Mouse (Mus musculus): ENCODE results near the gene Plekhh3. TPM values are rescaled to one million over a fixed set of nuclear protein-coding genes. Genes with fewer than 3 reads are reported as not detected.

The Plekhh3 gene
- polyA plus RNA-seq, 1 experiment from 2014 or later, result 12.8 TPM

DNA sequence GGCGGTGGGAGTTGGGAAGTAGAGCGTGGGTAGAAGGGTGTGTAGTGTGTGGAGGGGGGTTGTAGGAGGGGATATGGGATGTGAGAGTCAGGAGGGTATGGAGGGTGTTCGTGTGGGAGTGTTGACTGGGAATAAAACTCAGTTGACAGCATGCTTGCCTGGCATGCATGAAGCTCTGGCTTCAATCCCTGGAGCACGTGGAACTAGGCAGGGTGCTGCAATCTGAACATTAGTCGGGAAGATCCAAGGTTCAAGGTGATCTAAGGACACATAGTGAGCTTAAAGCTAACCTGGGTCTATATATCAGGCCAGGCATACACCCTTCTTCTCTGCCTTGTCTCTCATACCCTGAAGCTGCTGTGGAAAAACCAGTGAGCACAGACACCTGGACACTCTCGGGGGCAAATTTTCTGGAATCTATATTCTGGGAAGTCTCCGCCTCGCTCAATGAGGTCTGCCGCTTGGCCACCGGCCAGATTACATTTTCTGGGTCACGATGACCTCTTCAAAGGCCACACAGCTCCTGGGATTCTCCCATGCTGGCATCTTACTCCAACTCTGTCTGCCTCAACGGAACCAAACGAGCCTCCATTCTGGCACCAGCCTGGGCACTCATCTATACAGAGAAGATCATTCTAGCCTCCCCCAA, 36.8 kb downstream of the Plekhh3 start:
- Histone ChIP-seq H3K4me2 (ENCODE audit: low read length) (no peak overlapping the region), H3K27me3 (ENCODE audit: control insufficient read depth, insufficient read depth, low read length) (no peaks in the 10 kb centered on the region), H3K4me3 (ENCODE audit: control insufficient read depth in 1 of 2, insufficient read depth in 1 of 2, low read depth in 1 of 2, low read length in 2 of 2) (no peak overlapping the region), H3K4me1 (ENCODE audit: control insufficient read depth in 2 of 2, insufficient read depth in 2 of 2, low read length in 2 of 2) (peaks cover 17 to 23% of the 10 kb centered on the region in 2 experiments; a peak in 3 of 4 replicates), H3K36me3 (ENCODE audit: control insufficient read depth, insufficient read depth, low read length) (no peaks in the 10 kb centered on the region), H3K9me3 (ENCODE audit: control insufficient read depth, low read length) (no peaks in the 10 kb centered on the region), H3K9ac (ENCODE audit: low read length) (peak overlapping the region; percentile 14; the same call in 1 of the 2 replicates), H3K27ac (replicated peaks in 1 of 2; ENCODE audit: control insufficient read depth in 1 of 2, insufficient read depth in 1 of 2, low read depth in 2 of 2, low read length in 2 of 2) (no peak overlapping the region)
- WGBS, result 54% methylated on average over 13 of the region's 13 CpGs
- no peak for ATAC-seq (ENCODE audit: insufficient number of reproducible peaks, insufficient read depth, low FRiP score, low read depth)

DNA sequence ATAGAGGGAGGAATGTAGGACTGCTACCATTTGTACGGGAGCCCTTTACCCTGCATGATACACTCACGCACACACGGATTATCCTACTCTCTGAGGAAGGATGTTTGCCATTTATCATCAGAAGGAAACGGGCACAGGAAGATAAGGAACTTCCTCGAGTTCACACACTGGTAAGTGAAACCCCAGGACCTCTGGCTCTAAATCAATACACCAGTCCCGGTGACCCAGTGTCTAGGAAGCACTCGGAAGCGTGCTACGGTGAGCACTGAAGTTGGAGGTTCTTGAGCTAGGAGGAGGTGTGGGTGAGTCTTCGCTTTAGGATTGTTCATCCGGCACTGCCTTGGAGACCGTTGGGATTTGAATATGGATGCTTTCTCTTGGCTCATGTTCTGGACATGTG, 38.1 kb downstream of the Plekhh3 start:
- no peaks in the 10 kb centered on the region for H3K36me3 ChIP-seq (ENCODE audit: control insufficient read depth, insufficient read depth, low read length)
- H3K27me3 ChIP-seq (ENCODE audit: control insufficient read depth, insufficient read depth, low read length), result no peaks in the 10 kb centered on the region
- peaks cover 13 to 19% of the 10 kb centered on the region in 2 experiments; a peak in 3 of 4 replicates for H3K4me1 ChIP-seq (ENCODE audit: control insufficient read depth in 2 of 2, insufficient read depth in 2 of 2, low read length in 2 of 2)
- no peak overlapping the region for H3K4me3 ChIP-seq (ENCODE audit: control insufficient read depth in 1 of 2, insufficient read depth in 1 of 2, low read depth in 1 of 2, low read length in 2 of 2)
- H3K27ac ChIP-seq (replicated peaks in 1 of 2; ENCODE audit: control insufficient read depth in 1 of 2, insufficient read depth in 1 of 2, low read depth in 2 of 2, low read length in 2 of 2), result no peak overlapping the region
- ATAC-seq (ENCODE audit: insufficient number of reproducible peaks, insufficient read depth, low FRiP score, low read depth), result no peak
- H3K9me3 ChIP-seq (ENCODE audit: control insufficient read depth, low read length), result no peaks in the 10 kb centered on the region
- no peak overlapping the region for H3K4me2 ChIP-seq (ENCODE audit: low read length)
- H3K9ac ChIP-seq (ENCODE audit: low read length), result no peak overlapping the region
- WGBS, result 49% methylated on average over 12 of the region's 12 CpGs

DNA sequence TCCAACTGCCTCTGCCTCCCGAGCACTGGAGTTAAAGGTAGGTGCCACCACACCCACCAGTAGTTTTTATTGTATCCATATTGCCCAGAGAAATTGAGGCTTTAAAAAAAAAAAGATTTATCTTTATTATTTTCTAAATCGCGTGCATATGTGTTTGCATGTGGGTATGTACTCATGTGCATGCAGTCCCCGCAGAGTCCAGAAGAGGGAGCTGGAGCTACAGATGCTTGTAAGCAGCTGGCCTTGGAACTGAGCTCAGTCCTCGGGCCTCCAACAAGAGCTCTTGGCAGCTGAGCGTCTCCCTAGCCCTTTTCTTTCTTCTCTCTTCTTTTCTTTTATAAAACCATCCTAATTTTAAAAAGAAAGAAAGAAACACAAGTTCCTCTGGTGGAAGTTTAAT, 39.5 kb downstream of the Plekhh3 start:
- Histone ChIP-seq H3K9me3 (ENCODE audit: control insufficient read depth, low read length) (no peaks in the 10 kb centered on the region), H3K4me1 (ENCODE audit: control insufficient read depth in 2 of 2, insufficient read depth in 2 of 2, low read length in 2 of 2) (peaks cover 13 to 19% of the 10 kb centered on the region in 2 experiments; a peak in 3 of 4 replicates), H3K9ac (ENCODE audit: low read length) (no peak overlapping the region), H3K36me3 (ENCODE audit: control insufficient read depth, insufficient read depth, low read length) (peaks cover 4% of the 10 kb centered on the region), H3K27ac (replicated peaks in 1 of 2; ENCODE audit: control insufficient read depth in 1 of 2, insufficient read depth in 1 of 2, low read depth in 2 of 2, low read length in 2 of 2) (no peak overlapping the region), H3K27me3 (ENCODE audit: control insufficient read depth, insufficient read depth, low read length) (no peaks in the 10 kb centered on the region), H3K4me2 (ENCODE audit: low read length) (no peak overlapping the region), H3K4me3 (ENCODE audit: control insufficient read depth in 1 of 2, insufficient read depth in 1 of 2, low read depth in 1 of 2, low read length in 2 of 2) (no peak overlapping the region)
- WGBS, result 83% methylated on average over 6 of the region's 6 CpGs
- no peak for ATAC-seq (ENCODE audit: insufficient number of reproducible peaks, insufficient read depth, low FRiP score, low read depth)

DNA sequence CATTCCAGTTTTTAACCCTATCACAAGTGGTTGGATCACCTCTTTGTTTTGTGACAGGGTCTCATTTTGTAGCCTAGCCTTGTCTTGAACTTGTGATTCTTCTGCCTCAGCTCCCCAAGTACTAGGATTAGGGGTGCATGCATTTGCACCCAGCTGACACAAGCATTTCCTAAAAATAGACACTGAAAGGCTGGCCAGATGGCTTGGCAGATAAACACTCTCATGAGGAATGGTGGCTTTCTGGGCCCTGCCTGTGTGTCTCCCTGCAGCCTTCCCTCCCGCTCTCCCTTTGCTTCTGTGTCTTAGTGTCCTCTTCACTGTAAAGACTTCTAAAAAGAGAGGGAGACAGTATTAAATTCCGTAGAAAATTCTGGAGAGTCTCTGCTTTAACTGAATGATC, 40.0 kb downstream of the Plekhh3 start:
- H3K27ac ChIP-seq (replicated peaks in 1 of 2; ENCODE audit: control insufficient read depth in 1 of 2, insufficient read depth in 1 of 2, low read depth in 2 of 2, low read length in 2 of 2), result peak overlapping the region in 1 of 2 experiments; percentile 79; a peak in 2 of 4 replicates
- no peak overlapping the region for H3K4me3 ChIP-seq (ENCODE audit: control insufficient read depth in 1 of 2, insufficient read depth in 1 of 2, low read depth in 1 of 2, low read length in 2 of 2)
- no peak overlapping the region for H3K4me2 ChIP-seq (ENCODE audit: low read length)
- peaks cover 9% of the 10 kb centered on the region for H3K36me3 ChIP-seq (ENCODE audit: control insufficient read depth, insufficient read depth, low read length)
- H3K4me1 ChIP-seq (ENCODE audit: control insufficient read depth in 2 of 2, insufficient read depth in 2 of 2, low read length in 2 of 2), result peaks cover 13 to 19% of the 10 kb centered on the region in 2 experiments; a peak in 3 of 4 replicates
- H3K9ac ChIP-seq (ENCODE audit: low read length), result no peak overlapping the region
- 87% methylated on average over 2 of the region's 2 CpGs for WGBS
- ATAC-seq (ENCODE audit: insufficient number of reproducible peaks, insufficient read depth, low FRiP score, low read depth), result no peak
- no peaks in the 10 kb centered on the region for H3K9me3 ChIP-seq (ENCODE audit: control insufficient read depth, low read length)
- H3K27me3 ChIP-seq (ENCODE audit: control insufficient read depth, insufficient read depth, low read length), result no peaks in the 10 kb centered on the region

DNA sequence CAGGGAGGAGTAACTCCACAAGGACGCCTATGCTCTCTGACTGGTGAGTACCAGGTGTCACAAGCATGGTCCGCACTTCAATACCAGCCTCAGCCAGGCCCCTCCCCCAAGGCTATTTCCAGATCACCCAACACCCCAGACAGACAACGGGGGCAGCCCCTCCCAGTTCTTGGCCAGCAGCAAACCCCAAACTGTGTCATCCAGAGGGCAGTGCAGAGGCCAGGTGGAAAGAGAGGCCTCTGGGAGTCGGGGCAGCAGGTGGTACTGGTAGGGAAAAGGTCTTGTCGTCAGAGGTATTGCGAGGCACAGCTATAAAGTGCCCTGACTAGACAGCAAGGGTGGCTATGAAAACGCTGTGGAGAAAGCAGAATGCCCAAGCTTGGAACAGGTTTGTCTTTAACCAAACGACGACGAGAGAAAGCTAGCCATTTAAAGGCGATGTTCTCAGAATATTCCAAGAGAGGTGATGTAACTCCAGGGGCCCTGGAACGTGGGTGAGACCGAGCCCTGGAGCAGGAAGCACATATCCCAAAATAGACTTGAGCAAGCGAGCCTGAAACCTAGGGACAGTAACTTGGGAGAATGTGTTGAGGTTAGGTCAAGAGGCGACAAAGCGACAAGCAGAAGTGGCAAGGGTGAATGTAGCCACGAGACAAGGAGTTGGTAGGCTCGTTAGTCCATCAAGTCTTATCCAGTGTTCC, 40.9 kb downstream of the Plekhh3 start:
- H3K4me2 ChIP-seq (ENCODE audit: low read length), result peak overlapping the region; percentile 28
- H3K9ac ChIP-seq (ENCODE audit: low read length), result 0 out of 2 replicates have a peak overlapping the region, but pooled peaks have one; percentile 4
- WGBS, result 14% methylated on average over 18 of the region's 18 CpGs
- no peak overlapping the region for H3K4me3 ChIP-seq (ENCODE audit: control insufficient read depth in 1 of 2, insufficient read depth in 1 of 2, low read depth in 1 of 2, low read length in 2 of 2)
- H3K36me3 ChIP-seq (ENCODE audit: control insufficient read depth, insufficient read depth, low read length), result peaks cover 19% of the 10 kb centered on the region
- peak overlapping the region; percentile 79 to 90 for H3K27ac ChIP-seq (replicated peaks in 1 of 2; ENCODE audit: control insufficient read depth in 1 of 2, insufficient read depth in 1 of 2, low read depth in 2 of 2, low read length in 2 of 2)
- H3K27me3 ChIP-seq (ENCODE audit: control insufficient read depth, insufficient read depth, low read length), result no peaks in the 10 kb centered on the region
- H3K9me3 ChIP-seq (ENCODE audit: control insufficient read depth, low read length), result no peaks in the 10 kb centered on the region
- ATAC-seq (ENCODE audit: insufficient number of reproducible peaks, insufficient read depth, low FRiP score, low read depth), result peak; percentile 64
- H3K4me1 ChIP-seq (ENCODE audit: control insufficient read depth in 2 of 2, insufficient read depth in 2 of 2, low read length in 2 of 2), result peaks cover 13 to 19% of the 10 kb centered on the region in 2 experiments; a peak in 3 of 4 replicates

DNA sequence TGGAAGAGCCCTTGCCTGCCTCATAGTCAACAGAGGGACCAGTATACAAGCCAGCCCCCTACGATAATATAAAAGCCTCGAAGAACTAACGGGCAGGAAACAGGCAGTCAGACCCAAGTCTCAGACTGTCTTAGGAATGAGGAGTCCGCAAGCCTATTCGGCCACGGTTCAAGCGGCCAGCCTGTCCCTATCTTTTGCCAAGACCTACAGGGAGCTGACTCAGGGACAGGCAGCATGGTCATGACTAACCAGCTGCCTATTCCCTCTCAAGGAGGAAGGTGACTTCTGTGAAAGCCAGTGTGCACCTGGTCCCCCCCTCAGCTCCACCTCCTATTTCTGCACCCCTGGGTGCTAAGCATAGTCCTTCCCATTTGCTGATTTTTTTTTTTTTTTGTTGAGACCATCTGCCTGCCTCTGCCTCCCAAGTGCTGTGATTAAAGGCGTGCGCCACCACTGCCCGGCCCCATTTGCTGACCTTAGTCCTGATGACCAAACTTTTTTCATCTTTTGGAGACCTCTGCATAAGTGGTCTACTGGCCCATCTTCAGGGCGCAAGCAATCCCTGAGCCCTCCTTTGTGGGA, 42.1 kb downstream of the Plekhh3 start:
- no peaks in the 10 kb centered on the region for H3K27me3 ChIP-seq (ENCODE audit: control insufficient read depth, insufficient read depth, low read length)
- peak overlapping the region in 1 of 2 experiments; percentile 50; a peak in 1 of 4 replicates for H3K27ac ChIP-seq (replicated peaks in 1 of 2; ENCODE audit: control insufficient read depth in 1 of 2, insufficient read depth in 1 of 2, low read depth in 2 of 2, low read length in 2 of 2)
- no peaks in the 10 kb centered on the region for H3K9me3 ChIP-seq (ENCODE audit: control insufficient read depth, low read length)
- ATAC-seq (ENCODE audit: insufficient number of reproducible peaks, insufficient read depth, low FRiP score, low read depth), result no peak
- H3K36me3 ChIP-seq (ENCODE audit: control insufficient read depth, insufficient read depth, low read length), result peaks cover 24% of the 10 kb centered on the region
- no peak overlapping the region for H3K4me3 ChIP-seq (ENCODE audit: control insufficient read depth in 1 of 2, insufficient read depth in 1 of 2, low read depth in 1 of 2, low read length in 2 of 2)
- 78% methylated on average over 11 of the region's 11 CpGs for WGBS
- peaks cover 11 to 15% of the 10 kb centered on the region in 2 experiments; a peak in 3 of 4 replicates for H3K4me1 ChIP-seq (ENCODE audit: control insufficient read depth in 2 of 2, insufficient read depth in 2 of 2, low read length in 2 of 2)
- H3K4me2 ChIP-seq (ENCODE audit: low read length), result no peak overlapping the region
- H3K9ac ChIP-seq (ENCODE audit: low read length), result no peak overlapping the region

DNA sequence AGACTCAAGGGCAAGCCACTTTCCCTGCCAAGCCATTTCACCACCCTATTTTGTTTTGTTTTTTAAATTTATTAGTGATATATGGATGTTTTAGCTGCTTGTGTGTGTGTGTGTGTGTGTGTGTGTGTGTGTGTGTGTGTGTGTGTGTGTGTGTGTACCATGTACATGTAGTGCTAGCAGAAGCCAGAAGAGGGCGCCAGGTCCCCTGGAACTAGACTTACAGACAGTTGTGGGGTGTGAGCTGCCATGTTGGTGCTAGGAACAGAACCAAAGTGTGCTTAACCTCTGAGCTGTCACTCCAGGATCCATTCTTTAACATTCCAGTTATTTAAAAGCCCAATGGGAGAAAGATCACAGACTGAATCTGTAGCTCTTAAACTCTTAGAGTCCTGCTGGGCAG, 44.1 kb downstream of the Plekhh3 start:
- Histone ChIP-seq H3K4me3 (ENCODE audit: control insufficient read depth in 1 of 2, insufficient read depth in 1 of 2, low read depth in 1 of 2, low read length in 2 of 2) (no peak overlapping the region), H3K9me3 (ENCODE audit: control insufficient read depth, low read length) (no peaks in the 10 kb centered on the region), H3K4me1 (ENCODE audit: control insufficient read depth in 2 of 2, insufficient read depth in 2 of 2, low read length in 2 of 2) (peaks cover 11 to 15% of the 10 kb centered on the region in 2 experiments; a peak in 3 of 4 replicates), H3K27ac (replicated peaks in 1 of 2; ENCODE audit: control insufficient read depth in 1 of 2, insufficient read depth in 1 of 2, low read depth in 2 of 2, low read length in 2 of 2) (no peak overlapping the region), H3K9ac (ENCODE audit: low read length) (no peak overlapping the region), H3K27me3 (ENCODE audit: control insufficient read depth, insufficient read depth, low read length) (no peaks in the 10 kb centered on the region), H3K36me3 (ENCODE audit: control insufficient read depth, insufficient read depth, low read length) (peaks cover 44% of the 10 kb centered on the region), H3K4me2 (ENCODE audit: low read length) (no peak overlapping the region)
- 67% methylated on average over 1 of the region's 1 CpGs for WGBS
- no peak for ATAC-seq (ENCODE audit: insufficient number of reproducible peaks, insufficient read depth, low FRiP score, low read depth)
